Mouse (Mus musculus) forebrain, embryonic 15.5 days (tissue): ENCODE data around the gene Cyp2d9. TPM values are rescaled to one million over a fixed set of nuclear protein-coding genes. Genes with fewer than 3 reads are reported as not detected.
"Not testable (repeated sequence)": the region's sequence is repeated elsewhere in the genome, so short reads cannot be mapped to it uniquely, and the experiment has no call there.

Experiments
- ATAC-seq: fragments of 200-750 bp; cut with Nextera tagmentation; replicated peaks from 2 replicates; pipeline ENCODE4 v1.8.0; 2017; ENCODE audit warnings: mild to moderate bottlenecking, moderate TSS enrichment, moderate library complexity
- H3K27ac ChIP-seq: fragments of 300-500 bp; sonication (generic); replicated peaks from 2 replicates; pipeline ENCODE4 v1.5.1; 2015; ENCODE audit warnings: mild to moderate bottlenecking, inconsistent platforms
- H3K27me3 ChIP-seq: fragments of 300-500 bp; sonication (generic); 2 replicates; pipeline ENCODE4 v1.6.1; 2015; ENCODE audit warnings: inconsistent platforms
- H3K36me3 ChIP-seq: fragments of 300-500 bp; sonication (generic); 2 replicates; pipeline ENCODE4 v1.6.1; 2015; ENCODE audit warnings: mild to moderate bottlenecking, inconsistent platforms
- H3K4me1 ChIP-seq: fragments of 300-500 bp; sonication (generic); 2 replicates; pipeline ENCODE4 v1.6.1; 2015; ENCODE audit warnings: inconsistent platforms
- H3K4me2 ChIP-seq: fragments of 300-500 bp; sonication (generic); replicated peaks from 2 replicates; pipeline ENCODE4 v1.6.1; 2015; ENCODE audit warnings: mild to moderate bottlenecking, inconsistent platforms
- H3K4me3 ChIP-seq: fragments of 300-500 bp; sonication (generic); 2 replicates; pipeline ENCODE4 v1.5.1; 2015; ENCODE audit warnings: mild to moderate bottlenecking, inconsistent platforms
- H3K9ac ChIP-seq: fragments of 300-500 bp; sonication (generic); replicated peaks from 2 replicates; pipeline ENCODE4 v1.6.1; 2015; ENCODE audit warnings: mild to moderate bottlenecking, inconsistent platforms
- H3K9me3 ChIP-seq: fragments of 300-500 bp; sonication (generic); 2 replicates; pipeline ENCODE4 v1.6.1; 2016; ENCODE audit warnings: inconsistent platforms
- WGBS: fragments of 180-500 bp; shearing (Covaris S2); methylation state at CpG from one replicate; pipeline ENCODE4 v1.1.7; 2015; ENCODE audit warnings: mixed read lengths; 5-methylcytosine and 5-hydroxymethylcytosine counted together
- polyA plus RNA-seq: library from polyadenylated mRNA; unstranded; fragments of >200 nt; fragmentation: Nextera tagmentation; extraction: Ambion mirVana; gene quantifications from 2 replicates; pipeline ENCODE4 v1.2.1, GENCODE M21; 2015

Gene Cyp2d9
- not detected in 2 replicates for polyA plus RNA-seq

GRCm38 (mm10) chr15:82433137-82433536, at the start of gene Cyp2d9:
Cyp2d9 (plus strand) TSS chr15:82433437.
- ATAC-seq = no peak
- Histone ChIP-seq H3K36me3 (no peaks in the 10 kb centered on the region), H3K4me2 (no peak within 1 kb of the TSS), H3K27me3 (no peaks in the 10 kb centered on the region), H3K27ac (no peak within 1 kb of the TSS), H3K9me3 (peaks cover 10% of the 10 kb centered on the region; the same call in 1 of the 2 replicates), H3K4me1 (no peaks in the 10 kb centered on the region), H3K4me3 (no peak within 1 kb of the TSS), H3K9ac (no peak within 1 kb of the TSS)

- no peaks in the 10 kb centered on the region for H3K27me3 ChIP-seq
- H3K4me3 ChIP-seq = no peak overlapping the region
- 94% methylated on average over 2 of the region's 2 CpGs for whole genome bisulfite sequencing
- no peaks in the 10 kb centered on the region for H3K9me3 ChIP-seq
- no peak overlapping the region for H3K9ac ChIP-seq
- ATAC-seq = no peak
- H3K36me3 ChIP-seq = no peaks in the 10 kb centered on the region
- no peak overlapping the region for H3K4me2 ChIP-seq
- no peak overlapping the region for H3K27ac ChIP-seq
- peaks cover 5% of the 10 kb centered on the region for H3K4me1 ChIP-seq
Observed at GRCm38 (mm10) chr15:82385729-82386128, 47.5 kb upstream of the Cyp2d9 start.

- not testable (repeated sequence) for H3K9me3 ChIP-seq, H3K4me1 ChIP-seq, H3K4me3 ChIP-seq, H3K4me2 ChIP-seq, H3K27me3 ChIP-seq, H3K27ac ChIP-seq, H3K9ac ChIP-seq, ATAC-seq, H3K36me3 ChIP-seq
- 93% methylated on average over 10 of the region's 10 CpGs for WGBS
Observed at GRCm38 (mm10) chr15:82389916-82390315, 43.3 kb upstream of the Cyp2d9 start.

- not testable (repeated sequence) for ATAC-seq, H3K9me3 ChIP-seq
- WGBS = 91% methylated on average over 2 of the region's 2 CpGs
Observed at GRCm38 (mm10) chr15:82393922-82394321, 39.3 kb upstream of the Cyp2d9 start, which contains the start of gene Cyp2d11. Cyp2d11 (minus strand) TSS chr15:82394022.

GRCm38 (mm10) chr15:82395955-82396354, 37.3 kb upstream of the Cyp2d9 start:
- H3K9ac ChIP-seq, H3K36me3 ChIP-seq, H3K27me3 ChIP-seq, ATAC-seq, H3K4me2 ChIP-seq, H3K27ac ChIP-seq, H3K4me3 ChIP-seq, H3K4me1 ChIP-seq, H3K9me3 ChIP-seq: not testable (repeated sequence)
- WGBS = 94% methylated on average over 3 of the region's 3 CpGs

More at GRCm38 (mm10) chr15:82393922-82394321, 39.3 kb upstream of the Cyp2d9 start, which contains the start of gene Cyp2d11:
- H3K36me3 ChIP-seq, H3K4me1 ChIP-seq, H3K4me3 ChIP-seq, H3K27ac ChIP-seq, H3K27me3 ChIP-seq, H3K4me2 ChIP-seq, H3K9ac ChIP-seq: not testable (repeated sequence)

GRCm38 (mm10) chr15:82401516-82401915, 31.7 kb upstream of the Cyp2d9 start:
- WGBS = 51% methylated on average over 2 of the region's 2 CpGs
- H3K9ac ChIP-seq = no peak overlapping the region
- no peaks in the 10 kb centered on the region for H3K4me1 ChIP-seq
- no peaks in the 10 kb centered on the region for H3K9me3 ChIP-seq
- no peak overlapping the region for H3K4me3 ChIP-seq
- H3K36me3 ChIP-seq = no peaks in the 10 kb centered on the region
- ATAC-seq = no peak
- no peak overlapping the region for H3K4me2 ChIP-seq
- no peaks in the 10 kb centered on the region for H3K27me3 ChIP-seq
- no peak overlapping the region for H3K27ac ChIP-seq

- Histone ChIP-seq H3K4me2 (no peak overlapping the region), H3K36me3 (no peaks in the 10 kb centered on the region), H3K27ac (no peak overlapping the region), H3K9ac (no peak overlapping the region), H3K27me3 (no peaks in the 10 kb centered on the region), H3K4me3 (no peak overlapping the region), H3K4me1 (no peaks in the 10 kb centered on the region), H3K9me3 (no peaks in the 10 kb centered on the region)
- no peak for ATAC-seq
Observed at GRCm38 (mm10) chr15:82402106-82402505, 31.1 kb upstream of the Cyp2d9 start.

GRCm38 (mm10) chr15:82402741-82403140, 30.5 kb upstream of the Cyp2d9 start:
- H3K9me3 ChIP-seq = no peaks in the 10 kb centered on the region
- H3K27ac ChIP-seq = no peak overlapping the region
- no peaks in the 10 kb centered on the region for H3K36me3 ChIP-seq
- no peak overlapping the region for H3K4me3 ChIP-seq
- H3K9ac ChIP-seq = no peak overlapping the region
- H3K27me3 ChIP-seq = no peaks in the 10 kb centered on the region
- no peak for ATAC-seq
- WGBS = 87% methylated on average over 6 of the region's 6 CpGs
- H3K4me2 ChIP-seq = no peak overlapping the region
- no peaks in the 10 kb centered on the region for H3K4me1 ChIP-seq

- Histone ChIP-seq H3K36me3 (no peaks in the 10 kb centered on the region), H3K27me3 (no peaks in the 10 kb centered on the region), H3K4me3 (no peak overlapping the region), H3K9ac (no peak overlapping the region), H3K27ac (no peak overlapping the region), H3K4me1 (no peaks in the 10 kb centered on the region), H3K4me2 (no peak overlapping the region), H3K9me3 (no peaks in the 10 kb centered on the region)
- WGBS = 95% methylated on average over 9 of the region's 9 CpGs
- ATAC-seq = no peak
Observed at GRCm38 (mm10) chr15:82403606-82404005, 29.6 kb upstream of the Cyp2d9 start.

GRCm38 (mm10) chr15:82404163-82404562, 29.1 kb upstream of the Cyp2d9 start:
- Histone ChIP-seq H3K4me2 (no peak overlapping the region), H3K27me3 (no peaks in the 10 kb centered on the region), H3K9me3 (no peaks in the 10 kb centered on the region), H3K4me1 (no peaks in the 10 kb centered on the region), H3K36me3 (no peaks in the 10 kb centered on the region), H3K9ac (no peak overlapping the region), H3K27ac (no peak overlapping the region), H3K4me3 (no peak overlapping the region)
- 89% methylated on average over 3 of the region's 3 CpGs for WGBS
- no peak for ATAC-seq

- Histone ChIP-seq H3K27me3 (no peaks in the 10 kb centered on the region), H3K9ac (no peak within 1 kb of the TSS), H3K9me3 (no peaks in the 10 kb centered on the region), H3K36me3 (no peaks in the 10 kb centered on the region), H3K4me1 (no peaks in the 10 kb centered on the region), H3K4me2 (no peak within 1 kb of the TSS), H3K27ac (no peak within 1 kb of the TSS), H3K4me3 (no peak within 1 kb of the TSS)
- ATAC-seq = no peak
- 93% methylated on average over 6 of the region's 6 CpGs for WGBS
Observed at GRCm38 (mm10) chr15:82406981-82407380, 26.3 kb upstream of the Cyp2d9 start, which contains the start of gene Cyp2d10. Cyp2d10 (minus strand) TSS chr15:82407195.

- no peak overlapping the region for H3K4me2 ChIP-seq
- no peaks in the 10 kb centered on the region for H3K4me1 ChIP-seq
- no peaks in the 10 kb centered on the region for H3K27me3 ChIP-seq
- no peak overlapping the region for H3K9ac ChIP-seq
- WGBS = 82% methylated on average over 4 of the region's 4 CpGs
- no peak overlapping the region for H3K4me3 ChIP-seq
- H3K27ac ChIP-seq = no peak overlapping the region
- no peak for ATAC-seq
- no peaks in the 10 kb centered on the region for H3K36me3 ChIP-seq
- H3K9me3 ChIP-seq = no peaks in the 10 kb centered on the region
Observed at GRCm38 (mm10) chr15:82407536-82407935, 25.7 kb upstream of the Cyp2d9 start.
